Mouse (Mus musculus) lung, adult 2 months (tissue): ENCODE data around the gene Rsrc1. TPM values are rescaled to one million over a fixed set of nuclear protein-coding genes. Genes with fewer than 3 reads are reported as not detected.

ENCODE experiments used
- DNase-seq: peaks from one replicate; pipeline ENCODE4 v3.0.0; 2022
- H3K4me1 ChIP-seq: fragments of 200-500 bp; 2 replicates; pipeline ENCODE4 v1.6.1; 2011; ENCODE audit warnings: low read length; ENCODE audit not compliant: control insufficient read depth, insufficient read depth
- H3K4me3 ChIP-seq: fragments of 200-500 bp; replicated peaks from 2 replicates; pipeline ENCODE3; 2011; ENCODE audit warnings: low read depth, mild to moderate bottlenecking, control low read depth, low read length; ENCODE audit errors: extremely low read depth
- CTCF ChIP-seq: fragments of 200-500 bp; IDR thresholded peaks from 2 replicates; pipeline ENCODE4 v1.5.1; 2011; ENCODE audit warnings: mild to moderate bottlenecking, low read length, control low read depth; ENCODE audit not compliant: insufficient read depth
- POLR2A ChIP-seq: fragments of 200-500 bp; IDR thresholded peaks from 2 replicates; pipeline ENCODE4 v1.6.1; 2011; ENCODE audit warnings: low read depth, mild to moderate bottlenecking, control low read depth, low read length, borderline replicate concordance; ENCODE audit errors: extremely low read depth
- WGBS: fragments of 180-500 bp; shearing (Covaris S2); methylation state at CpG from one replicate; pipeline ENCODE4 v1.1.7; 2018; 5-methylcytosine and 5-hydroxymethylcytosine counted together
- polyA plus RNA-seq: library from polyadenylated mRNA; depleted of rRNA; stranded (reverse); fragments of >200 nt; gene quantifications from 2 replicates; pipeline ENCODE4 v1.2.3, GENCODE M21; 2012

Gene Rsrc1
- polyA plus RNA-seq, 1 experiment, result 4.1 TPM

GRCm38 (mm10) chr3:67084742-67085141, 103.6 kb downstream of the Rsrc1 start:
- Histone ChIP-seq H3K4me3 (no peak overlapping the region), H3K4me1 (no peaks in the 10 kb centered on the region)
- DNase-seq, result no peak
- 92% methylated on average over 1 of the region's 1 CpGs for WGBS
- TF ChIP-seq CTCF (no peak), POLR2A (no peak)

GRCm38 (mm10) chr3:67108428-67108827, 127.2 kb downstream of the Rsrc1 start:
- WGBS, result 92% methylated on average over 3 of the region's 3 CpGs
- Histone ChIP-seq H3K4me1 (no peaks in the 10 kb centered on the region), H3K4me3 (no peak overlapping the region)
- TF ChIP-seq CTCF, result no peak
- no peak for TF ChIP-seq POLR2A
- DNase-seq, result no peak

- WGBS, result 75% methylated on average over 4 of the region's 4 CpGs
- TF ChIP-seq CTCF (no peak), POLR2A (no peak)
- DNase-seq, result no peak
These were observed 135.1 kb downstream of the Rsrc1 start for GRCm38 (mm10) chr3:67116317-67116716.

GRCm38 (mm10) chr3:67132521-67132920, 151.3 kb downstream of the Rsrc1 start:
- 75% methylated on average over 3 of the region's 3 CpGs for WGBS
- no peak overlapping the region for H3K4me3 ChIP-seq
- DNase-seq, result no peak
- H3K4me1 ChIP-seq, result no peaks in the 10 kb centered on the region
- TF ChIP-seq CTCF, result no peak
- TF ChIP-seq POLR2A, result no peak

More at GRCm38 (mm10) chr3:67116317-67116716, 135.1 kb downstream of the Rsrc1 start:
- Histone ChIP-seq H3K4me1 (no peaks in the 10 kb centered on the region), H3K4me3 (no peak overlapping the region)

- WGBS, result 86% methylated on average over 2 of the region's 2 CpGs
- DNase-seq, result no peak
- no peak overlapping the region for H3K4me3 ChIP-seq
- TF ChIP-seq CTCF (no peak), POLR2A (no peak)
- H3K4me1 ChIP-seq, result no peaks in the 10 kb centered on the region
These were observed 154.7 kb downstream of the Rsrc1 start for GRCm38 (mm10) chr3:67135749-67136375.

DNA sequence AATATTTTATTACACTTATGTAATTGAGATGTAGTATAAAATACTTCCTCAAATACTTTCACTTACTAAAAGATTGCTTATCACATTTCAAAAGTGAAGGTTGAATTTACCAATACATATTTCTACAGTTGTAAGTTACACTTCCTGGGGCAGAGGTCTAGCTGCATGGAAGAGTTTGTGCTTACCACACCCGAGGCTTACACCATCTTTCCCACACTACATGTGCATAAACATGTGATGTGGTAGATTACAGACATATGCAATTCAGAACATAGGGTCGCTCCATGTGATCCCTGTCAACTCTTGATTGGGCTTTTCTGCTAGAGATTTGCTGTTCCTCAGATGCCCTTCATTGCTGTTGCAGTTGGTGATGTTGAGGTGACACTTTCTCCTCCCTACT, 163.8 kb downstream of the Rsrc1 start:
- TF ChIP-seq CTCF (no peak), POLR2A (no peak)
- H3K4me1 ChIP-seq, result no peaks in the 10 kb centered on the region
- no peak overlapping the region for H3K4me3 ChIP-seq
- no peak for DNase-seq
- WGBS, result 75% methylated on average over 2 of the region's 2 CpGs

GRCm38 (mm10) chr3:67146280-67146679, 165.1 kb downstream of the Rsrc1 start:
- no peak for DNase-seq
- no peaks in the 10 kb centered on the region for H3K4me1 ChIP-seq
- TF ChIP-seq POLR2A (no peak), CTCF (no peak)
- H3K4me3 ChIP-seq, result no peak overlapping the region
- 100% methylated on average over 1 of the region's 1 CpGs for WGBS

DNA sequence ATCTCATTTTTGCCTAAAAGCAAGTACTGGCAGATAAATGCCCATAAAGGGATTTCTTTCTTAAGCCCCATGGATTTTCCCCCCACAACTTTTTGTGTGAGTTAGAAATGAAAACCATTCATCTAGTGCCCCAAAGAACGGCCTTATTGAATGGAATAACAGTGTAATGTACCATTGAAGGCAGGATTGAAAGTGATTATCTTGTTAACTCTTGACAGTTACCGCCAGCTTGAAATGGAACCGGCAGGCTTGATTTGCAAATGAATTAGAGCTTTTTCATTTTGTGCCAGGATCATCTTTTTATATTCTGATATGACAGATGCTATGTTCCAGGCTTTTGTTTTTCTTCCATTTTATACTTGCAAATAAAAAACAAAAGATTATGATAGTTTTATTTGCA, 166.1 kb downstream of the Rsrc1 start:
- no peak overlapping the region for H3K4me3 ChIP-seq
- 86% methylated on average over 3 of the region's 3 CpGs for WGBS
- no peak for DNase-seq

GRCm38 (mm10) chr3:67197179-67197578, 216.0 kb downstream of the Rsrc1 start:
- no peak overlapping the region for H3K4me3 ChIP-seq
- H3K4me1 ChIP-seq, result no peaks in the 10 kb centered on the region
- WGBS, result 31% methylated on average over 3 of the region's 3 CpGs
- DNase-seq, result no peak
- TF ChIP-seq CTCF (no peak), POLR2A (no peak)

More for the DNA sequence above, 166.1 kb downstream of the Rsrc1 start:
- TF ChIP-seq POLR2A (no peak), CTCF (no peak)
- no peaks in the 10 kb centered on the region for H3K4me1 ChIP-seq

GRCm38 (mm10) chr3:67213047-67213457, 231.9 kb downstream of the Rsrc1 start:
- 61% methylated on average over 1 of the region's 1 CpGs for WGBS

More at GRCm38 (mm10) chr3:67213047-67213457, 231.9 kb downstream of the Rsrc1 start:
- DNase-seq, result no peak
- Histone ChIP-seq H3K4me1 (no peaks in the 10 kb centered on the region), H3K4me3 (no peak overlapping the region)
- TF ChIP-seq CTCF, result no peak
- TF ChIP-seq POLR2A, result no peak
